Mouse (Mus musculus) left cerebral cortex, postnatal 25 days (tissue): Measurements from ENCODE around the gene Eif3d. TPM values are rescaled to one million over a fixed set of nuclear protein-coding genes. Genes with fewer than 3 reads are reported as not detected.

Experiments
- DNase-seq, 2 experiments: peaks; one replicate each; pipeline ENCODE4 v3.0.0; 2022; ENCODE audit warnings: low spot score in 2 of 2, mixed read lengths in 1 of 2
- intact Hi-C: fragments of 180-260 bp; cut with DNase I; formaldehyde crosslinking; loops from one replicate; pipeline ENCODE4 v1.15.1; 2025
- total RNA-seq, 2 experiments: library from RNA; stranded (reverse); gene quantifications; 2 replicates each; pipeline ENCODE4 v1.2.3; 2021

The Eif3d gene
- total RNA-seq, 2 experiments from 2014 or later: 97.3 to 105 TPM

DNA sequence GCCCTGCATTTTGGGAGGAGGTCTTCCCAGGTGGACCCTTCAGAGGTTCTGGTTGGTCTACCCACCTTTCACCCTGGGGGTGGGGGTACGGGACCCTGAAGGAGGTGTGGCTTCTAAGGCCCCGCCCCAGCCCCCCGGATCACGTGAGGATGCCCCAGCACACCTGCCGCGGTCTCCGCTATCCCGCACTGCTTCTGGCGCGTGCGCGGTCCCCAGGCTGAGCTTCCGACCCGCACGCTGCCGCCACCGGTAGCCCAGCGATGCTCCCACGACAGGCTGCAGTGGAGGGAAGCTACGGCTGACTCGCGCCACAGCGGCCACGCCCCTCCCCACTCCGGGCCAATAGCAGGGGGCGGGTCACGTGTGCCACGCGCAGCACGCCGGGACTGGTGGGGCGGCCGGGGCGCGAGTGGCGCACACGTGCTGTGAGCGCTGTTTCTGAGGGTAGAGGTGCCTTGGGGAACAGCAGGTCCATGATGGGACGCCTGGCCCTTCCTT lies 14.2 kb downstream of the Eif3d start, which contains the start of gene Foxred2:
TSS of gene Foxred2 (minus strand) at position 319 of the 498 bp plus-strand sequence.
- intact Hi-C loops: loop anchor here (2.0 kb wide), 1 partner anchor 22 kb away; no protein-coding TSS in a partner anchor
- DNase-seq: peak; percentile 85 to 89

DNA sequence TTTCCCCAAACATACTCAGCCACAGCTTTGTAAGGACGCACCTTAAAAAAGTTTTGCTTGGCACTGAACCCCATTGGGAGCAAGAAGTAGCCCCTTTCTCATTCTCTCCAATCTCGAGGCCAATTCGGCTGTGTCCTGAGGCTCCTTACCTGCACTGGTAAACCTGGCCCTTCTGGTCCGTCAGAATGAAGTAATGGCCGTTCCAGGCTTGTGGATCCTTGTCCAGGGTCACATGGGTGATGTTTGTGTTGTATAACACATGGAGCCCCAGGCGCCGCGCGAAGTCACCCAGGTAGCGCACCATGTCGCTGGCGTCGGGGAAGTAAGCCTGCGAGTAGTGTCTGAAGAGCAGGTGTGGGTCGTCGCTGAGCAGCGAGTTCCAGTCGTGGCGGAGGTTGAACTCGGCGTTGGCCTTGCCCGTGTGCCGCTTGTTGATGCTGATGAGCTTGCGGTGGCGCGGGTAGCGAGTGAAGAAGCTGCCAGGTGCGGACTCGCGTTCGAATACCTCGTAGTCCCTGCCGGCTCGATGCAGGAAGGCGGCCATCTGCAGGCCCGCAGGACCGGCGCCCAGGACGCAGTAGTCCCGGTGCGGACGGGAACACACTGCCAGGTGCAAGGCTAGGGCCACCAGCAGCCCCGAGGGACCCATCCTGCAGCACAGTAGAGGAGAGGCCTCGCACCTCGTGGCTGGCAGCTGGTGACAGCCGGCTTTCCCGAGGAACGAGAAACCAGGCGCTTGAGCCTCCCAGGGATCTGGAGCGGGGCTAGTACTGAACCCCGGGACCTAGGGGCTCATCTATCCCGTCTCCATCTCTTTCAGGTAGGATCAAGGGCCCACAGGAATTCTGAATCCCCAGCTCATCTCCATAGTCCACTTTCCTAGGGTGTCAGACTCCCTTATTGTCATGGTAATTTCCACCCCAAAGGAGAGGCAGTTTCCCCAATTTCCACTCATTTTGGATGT lies 14.9 kb downstream of the Eif3d start:
- peak in 1 of 2 experiments; percentile 21 for DNase-seq
- intact Hi-C loops: loop anchor here (2.0 kb wide), 1 partner anchor 21 kb away; no protein-coding TSS in a partner anchor

DNA sequence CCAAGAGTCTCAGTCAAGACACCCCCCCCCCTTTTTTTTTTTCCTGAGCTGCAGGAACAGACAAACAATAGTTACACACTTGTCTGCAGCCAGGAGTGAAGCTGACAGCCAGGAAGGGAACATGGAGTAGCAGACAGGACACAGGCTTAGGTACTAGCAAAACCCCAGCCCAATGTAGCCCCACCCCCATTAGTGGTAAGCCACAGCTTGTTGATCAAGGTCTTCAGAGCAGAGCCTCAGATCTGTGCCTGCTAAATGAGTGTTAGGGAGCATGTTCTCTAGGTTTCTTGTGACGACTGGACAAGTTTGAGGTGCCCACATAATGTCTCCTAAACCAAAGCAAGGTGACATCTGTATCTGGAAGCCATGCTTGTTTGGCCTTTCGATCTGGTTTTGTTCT lies 16.3 kb downstream of the Eif3d start:
- DNase-seq: no peak
- intact Hi-C loops: no loop called here

DNA sequence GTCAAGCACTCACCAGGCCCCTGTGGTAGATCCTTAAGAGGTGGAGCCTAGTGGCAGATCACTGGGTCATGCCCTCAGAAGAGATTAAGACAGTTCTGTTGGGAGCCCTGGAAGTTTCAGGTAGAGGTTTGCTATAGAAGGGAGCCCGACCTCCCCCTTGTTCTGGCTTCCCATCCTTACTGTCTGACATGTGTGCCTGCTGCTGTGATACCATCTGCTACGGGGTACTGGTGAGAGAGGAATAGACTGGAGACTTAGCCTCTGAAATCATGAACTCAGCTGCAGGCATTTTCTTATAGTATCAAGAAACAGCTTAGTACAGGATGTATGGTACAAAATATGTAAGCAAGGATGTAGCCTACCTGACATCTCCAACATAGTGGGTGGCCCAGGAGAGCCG lies 17.7 kb downstream of the Eif3d start:
- DNase-seq: no peak
- intact Hi-C loops: no loop called here

DNA sequence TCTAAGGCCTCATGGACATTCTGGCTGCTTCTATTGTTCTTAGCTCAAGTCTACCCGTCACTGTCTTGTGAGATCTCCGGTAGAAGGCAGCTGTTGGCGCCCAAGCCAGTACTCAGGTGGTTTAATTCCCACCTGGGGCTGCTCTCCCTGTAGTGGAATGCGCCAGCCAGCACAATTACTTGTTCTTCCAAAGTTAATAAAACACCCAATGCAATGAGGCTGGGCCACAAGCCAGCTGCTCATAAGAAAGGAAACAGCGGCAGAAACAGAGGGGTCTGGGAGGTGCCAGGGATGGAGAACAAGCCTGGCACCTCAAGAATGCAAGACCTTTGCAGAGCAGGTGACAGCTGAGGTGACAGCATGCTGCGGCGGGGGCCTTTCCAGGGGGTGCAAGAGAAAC lies 21.6 kb downstream of the Eif3d start:
- no peak for DNase-seq
- intact Hi-C loops: no loop called here

DNA sequence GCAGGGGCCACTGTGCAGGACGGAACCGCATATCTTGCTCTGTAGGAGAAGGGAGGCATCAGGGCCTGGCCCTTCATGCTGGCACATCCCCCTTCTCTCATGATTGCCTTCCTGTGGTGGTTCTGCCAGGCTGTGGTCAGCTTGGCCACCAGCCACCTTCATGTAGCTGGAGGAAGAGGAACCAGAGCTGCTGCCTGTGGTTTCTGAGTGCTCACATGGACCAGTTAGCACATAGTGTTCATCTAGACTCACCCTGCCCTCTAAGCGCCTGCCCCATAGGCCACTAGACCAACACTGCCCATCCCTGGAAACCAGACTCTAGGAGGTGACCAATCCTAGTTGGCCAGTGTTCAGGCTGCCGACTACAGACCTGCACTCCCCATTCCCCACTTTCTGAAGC lies 24.9 kb downstream of the Eif3d start:
- intact Hi-C loops: no loop called here
- DNase-seq: no peak

DNA sequence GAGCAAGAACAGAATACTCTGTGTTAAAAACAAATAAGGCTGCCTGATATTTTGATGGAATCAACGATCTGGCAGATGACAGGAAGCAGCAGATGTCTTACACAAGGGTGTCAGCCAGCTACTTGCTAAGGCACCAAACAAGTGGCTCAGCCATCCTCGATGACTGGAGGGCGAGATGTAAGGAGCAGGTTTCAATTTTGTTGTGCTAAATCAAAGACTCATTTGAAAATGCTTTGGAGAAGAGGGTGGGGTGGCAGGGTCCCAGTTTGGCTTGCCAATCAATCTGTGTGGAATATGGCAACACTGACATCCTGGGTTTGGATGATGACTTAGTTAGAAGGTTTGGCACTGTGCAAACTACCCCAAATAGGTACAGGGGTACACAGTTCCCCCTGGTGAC lies 29.1 kb downstream of the Eif3d start:
- no peak for DNase-seq
- intact Hi-C loops: no loop called here

DNA sequence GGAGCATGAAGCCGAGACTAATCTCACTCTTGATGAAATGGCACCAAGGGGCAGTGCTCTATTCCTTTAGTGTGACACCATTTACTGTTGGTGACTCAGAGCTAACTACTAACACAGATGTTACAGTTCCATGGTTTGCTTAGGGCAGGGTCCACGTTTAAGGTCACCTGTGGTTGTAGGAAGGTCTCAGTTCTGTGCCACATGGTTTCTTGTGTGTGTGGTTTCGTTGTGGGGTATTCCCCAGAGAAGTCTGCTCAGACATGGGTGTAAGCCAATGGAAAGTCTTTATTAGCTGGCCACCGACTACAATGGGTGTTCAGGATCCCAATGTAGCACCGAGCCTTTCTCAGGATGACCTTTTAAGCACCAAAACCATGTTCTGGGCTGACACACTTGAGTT lies 32.1 kb downstream of the Eif3d start:
- no peak for DNase-seq
- intact Hi-C loops: no loop called here

DNA sequence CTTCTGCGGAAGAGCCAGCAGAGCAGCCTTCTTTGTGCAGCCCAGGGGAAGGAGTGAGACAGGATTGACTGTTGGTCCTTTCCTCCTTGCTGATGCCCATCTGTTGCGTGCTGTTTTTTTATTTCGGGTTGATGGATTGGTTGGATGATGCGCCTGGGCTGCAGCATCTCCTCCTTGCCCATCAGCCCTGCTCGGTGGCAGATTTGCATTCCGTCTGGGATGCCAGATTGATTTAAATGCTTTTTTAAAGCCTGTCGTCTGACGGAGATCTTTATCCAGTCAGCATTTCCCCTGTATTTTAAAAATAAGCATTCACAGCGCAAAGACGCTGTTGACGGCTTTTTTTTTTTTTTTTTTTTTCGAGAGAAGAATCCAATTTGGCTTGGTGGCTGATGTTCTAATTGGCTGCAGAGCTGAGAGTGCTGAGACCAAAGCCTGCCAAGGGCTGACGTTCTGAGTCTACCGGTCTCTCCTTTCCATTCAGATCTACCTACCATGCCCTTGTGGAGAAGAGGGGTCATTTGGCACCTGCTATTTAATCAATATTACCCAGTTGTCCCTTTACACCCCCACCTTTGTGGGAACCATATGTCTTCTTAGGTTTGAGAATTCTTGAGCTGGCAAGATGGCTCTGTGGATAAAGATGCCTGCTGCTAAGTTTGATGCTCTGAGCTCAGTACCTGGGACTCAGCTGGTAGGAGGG lies 34.8 kb downstream of the Eif3d start:
- intact Hi-C loops: loop anchor here (2.0 kb wide), 3 partner anchors 21 to 185 kb away; partner anchors contain the start of genes Cacng2, Eif3d and Foxred2
- peak; percentile 51 to 81 for DNase-seq

DNA sequence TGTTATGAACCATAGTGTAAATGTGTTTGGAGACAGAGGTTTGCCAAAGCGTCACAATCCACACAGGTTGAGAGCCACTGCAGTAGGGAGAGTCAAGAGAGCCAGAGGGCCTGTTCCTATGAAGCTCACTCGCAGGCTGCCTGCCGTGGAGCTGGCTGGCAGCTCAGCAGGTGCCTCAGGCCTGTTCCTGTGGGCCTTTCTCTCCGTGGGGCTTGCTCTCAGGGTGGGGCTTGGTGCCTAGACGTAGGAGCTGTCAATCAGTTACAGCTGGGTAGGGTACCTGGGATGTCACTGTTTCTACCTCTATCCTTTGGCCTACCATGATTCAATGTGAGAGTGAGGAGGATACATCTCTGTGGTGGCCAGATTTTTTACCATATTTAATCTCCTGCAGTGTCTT lies 35.6 kb downstream of the Eif3d start:
- no peak for DNase-seq
- intact Hi-C loops: loop anchor here (2.0 kb wide), 3 partner anchors 22 to 186 kb away; partner anchors contain the start of genes Cacng2, Eif3d and Foxred2

DNA sequence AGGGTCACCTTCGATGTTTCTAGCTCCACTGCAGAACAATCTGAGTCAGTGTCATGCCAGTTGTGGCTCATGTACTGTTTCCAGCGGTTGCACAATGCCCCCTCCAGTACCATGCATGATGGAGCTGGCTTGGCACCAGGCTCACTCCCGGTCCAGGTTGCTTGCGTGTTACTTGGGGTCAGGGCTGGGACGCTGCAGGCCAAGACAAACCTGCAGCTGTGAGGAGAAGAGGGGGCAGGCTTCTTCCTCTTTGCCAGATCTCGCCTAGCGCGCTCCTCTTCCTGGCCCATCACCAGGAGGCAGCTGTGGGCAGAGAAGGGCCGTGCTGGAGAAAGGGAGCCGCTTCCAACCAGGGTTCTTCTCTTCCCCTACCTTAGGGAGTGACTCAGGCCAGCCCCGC lies 36.3 kb downstream of the Eif3d start:
- intact Hi-C loops: loop anchor here (2.0 kb wide), 3 partner anchors 22 to 186 kb away; partner anchors contain the start of genes Cacng2, Eif3d and Foxred2
- DNase-seq: no peak

DNA sequence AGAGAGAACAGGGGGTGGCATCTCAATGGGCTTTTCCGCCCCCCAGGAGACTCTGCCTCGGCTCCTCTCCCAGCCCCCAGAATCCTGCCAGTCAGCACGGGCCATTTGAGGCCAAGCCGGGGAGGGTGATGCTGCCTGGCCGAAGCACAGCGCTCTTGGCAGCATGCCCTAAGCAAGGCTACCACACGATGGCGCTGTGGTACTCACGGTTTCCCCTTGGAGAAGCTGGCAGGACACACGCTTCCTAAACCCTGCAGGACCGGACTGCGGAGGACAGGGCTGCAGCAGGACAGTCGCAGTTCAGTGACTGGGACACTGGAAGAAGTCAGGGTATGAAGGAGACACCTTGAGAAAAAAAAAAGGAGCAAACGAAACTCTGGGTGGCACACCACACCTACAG lies 36.8 kb downstream of the Eif3d start:
- intact Hi-C loops: loop anchor here (2.0 kb wide), 3 partner anchors 23 to 187 kb away; partner anchors contain the start of genes Cacng2, Eif3d and Foxred2
- DNase-seq: peak; percentile 98 to 99

DNA sequence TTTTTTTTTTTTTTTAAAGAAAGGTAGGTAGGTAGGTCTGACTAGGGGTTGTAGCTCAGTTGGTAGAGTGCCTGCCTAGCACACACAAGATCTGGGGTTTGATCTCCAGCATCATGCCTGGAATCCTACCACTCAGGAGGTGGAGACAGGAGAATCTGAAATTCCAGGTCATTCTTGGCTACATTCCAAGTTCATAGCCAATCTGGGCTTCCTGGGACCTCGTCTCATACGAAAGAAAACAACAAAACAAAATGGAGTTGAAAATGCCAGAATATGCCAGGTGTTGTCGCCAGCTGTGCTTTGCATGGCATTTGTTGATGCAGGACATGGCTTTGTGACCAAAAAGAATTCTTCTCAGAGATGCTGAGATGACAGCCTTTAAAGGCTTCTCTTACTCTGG lies 37.4 kb downstream of the Eif3d start:
- intact Hi-C loops: no loop called here
- DNase-seq: no peak

DNA sequence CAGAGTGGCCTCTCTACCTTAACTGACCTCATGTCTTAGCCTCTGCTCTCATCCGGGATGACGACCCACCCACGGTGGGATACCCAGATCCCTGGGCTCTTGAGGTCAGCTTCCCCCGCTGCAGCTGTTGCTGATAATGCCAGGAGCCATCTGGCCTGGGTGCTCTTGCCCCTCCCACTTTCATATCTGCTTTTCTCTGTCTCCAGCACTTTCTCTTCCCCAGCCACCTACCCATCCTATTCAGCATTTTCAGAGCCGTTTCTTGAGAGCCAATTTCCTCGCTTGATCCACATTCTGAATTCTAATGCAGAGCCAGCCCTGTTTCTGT lies 39.0 kb downstream of the Eif3d start:
- DNase-seq: no peak
- intact Hi-C loops: no loop called here

DNA sequence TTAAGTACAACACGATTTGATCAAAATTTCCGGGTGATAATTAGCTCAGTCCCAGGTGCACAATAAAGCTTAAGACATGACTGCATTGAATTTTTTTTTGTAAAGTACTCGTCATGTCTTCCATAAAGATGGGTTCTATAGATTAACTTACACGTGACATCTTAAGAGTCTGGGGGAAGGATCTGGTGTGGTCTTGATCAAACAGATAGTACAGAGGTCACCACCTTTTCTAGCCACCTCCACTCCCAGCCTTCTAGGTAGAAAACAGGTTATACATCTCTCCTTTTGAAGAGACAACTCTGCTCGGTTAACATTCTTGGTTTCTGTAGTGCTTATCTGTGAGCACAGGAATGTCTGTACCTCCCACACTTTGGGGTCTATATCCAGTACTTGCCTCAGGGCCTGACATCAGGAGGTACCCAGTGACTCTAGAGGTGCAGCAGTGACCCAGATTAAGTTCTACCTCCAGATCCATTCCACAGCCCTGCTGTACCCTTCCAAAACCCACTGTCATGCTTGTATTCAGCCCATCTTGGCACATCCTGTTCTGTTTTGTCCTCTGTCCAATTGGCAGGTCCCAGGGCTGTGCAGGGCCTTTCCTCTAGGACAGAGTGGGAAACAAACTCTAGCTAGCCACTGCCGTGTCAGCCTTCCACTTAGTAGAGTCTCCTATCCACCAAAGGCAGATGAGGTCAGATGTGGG lies 39.5 kb downstream of the Eif3d start:
- intact Hi-C loops: no loop called here
- DNase-seq: no peak

DNA sequence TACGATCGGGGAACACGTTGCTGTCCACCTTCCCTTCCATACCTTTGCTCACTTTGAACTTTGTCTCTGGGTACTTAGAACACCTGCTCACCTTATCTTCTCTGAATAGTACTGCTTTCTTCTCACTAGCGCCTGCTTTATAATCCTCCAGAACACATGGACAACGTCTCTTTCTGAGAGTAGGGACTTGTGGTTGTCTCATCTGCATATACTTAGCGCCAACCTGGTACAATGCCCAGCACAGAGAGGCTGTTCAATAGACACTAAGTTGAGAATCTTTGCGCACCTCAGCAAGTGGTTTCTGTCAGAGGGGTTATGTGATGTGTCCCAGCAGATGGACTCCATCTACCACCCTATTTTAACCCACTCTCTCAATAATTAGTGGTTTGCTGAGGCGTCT lies 40.8 kb downstream of the Eif3d start:
- intact Hi-C loops: loop anchor here (2.0 kb wide), 1 partner anchor 243 kb away; no protein-coding TSS in a partner anchor
- DNase-seq: no peak

DNA sequence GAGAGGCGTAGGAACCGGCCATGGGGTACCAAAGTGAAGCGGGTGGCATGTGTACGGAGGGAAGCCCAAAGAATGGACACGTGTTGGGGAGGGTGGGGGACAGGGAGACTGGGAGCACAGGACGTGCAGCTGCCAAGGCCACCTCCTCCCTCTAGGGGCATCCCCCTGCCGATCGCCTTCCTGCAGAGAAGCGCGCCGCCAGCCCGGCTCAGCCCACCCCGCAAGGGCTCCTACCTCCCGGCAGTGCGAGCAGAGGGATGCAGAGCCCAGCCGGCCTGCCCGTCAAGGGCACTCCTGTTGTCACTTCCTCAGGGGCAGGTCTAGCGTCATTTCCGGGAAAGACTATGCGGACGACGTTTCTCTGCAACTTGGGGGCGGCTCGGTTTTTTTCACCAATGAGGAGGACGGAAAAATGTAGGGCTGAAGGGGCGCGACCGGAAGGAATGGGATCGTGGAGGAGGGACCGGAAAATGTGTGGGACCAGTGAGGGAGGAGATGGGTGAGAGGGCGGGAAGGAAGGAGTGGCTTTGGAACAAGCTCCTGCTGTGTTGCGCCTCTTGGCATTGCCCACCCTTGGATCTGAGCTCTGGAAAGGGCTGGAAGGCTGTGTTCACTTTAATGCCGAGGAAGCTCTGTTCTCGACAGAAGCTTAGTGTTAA lies 41.8 kb downstream of the Eif3d start, which contains the start of gene Txn2:
TSS of gene Txn2 (minus strand) at position 334 of the 659 bp plus-strand sequence.
- intact Hi-C loops: loop anchor here (2.0 kb wide), 1 partner anchor 244 kb away; no protein-coding TSS in a partner anchor
- DNase-seq: peak; percentile 96 to 100

DNA sequence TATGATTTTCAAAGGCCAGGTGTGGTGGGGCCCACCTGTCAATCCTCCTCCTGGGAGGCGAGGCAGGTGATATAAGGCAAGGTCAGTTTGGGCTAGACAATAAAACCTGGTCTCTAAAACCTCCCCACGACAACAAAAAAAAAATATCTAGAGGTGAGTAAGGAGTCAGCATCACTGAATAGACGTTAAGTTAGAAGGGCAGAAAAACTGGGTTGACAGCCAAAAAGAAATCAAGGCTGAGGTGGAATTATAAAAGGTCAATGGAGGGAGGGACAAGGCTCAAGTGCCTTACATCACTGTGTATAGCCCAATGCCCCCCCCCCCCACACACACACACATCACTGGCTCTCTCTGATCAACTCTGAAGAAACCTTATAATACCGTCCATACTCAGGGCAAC lies 42.5 kb downstream of the Eif3d start:
- intact Hi-C loops: loop anchor here (2.0 kb wide), 1 partner anchor 245 kb away; no protein-coding TSS in a partner anchor
- DNase-seq: no peak

DNA sequence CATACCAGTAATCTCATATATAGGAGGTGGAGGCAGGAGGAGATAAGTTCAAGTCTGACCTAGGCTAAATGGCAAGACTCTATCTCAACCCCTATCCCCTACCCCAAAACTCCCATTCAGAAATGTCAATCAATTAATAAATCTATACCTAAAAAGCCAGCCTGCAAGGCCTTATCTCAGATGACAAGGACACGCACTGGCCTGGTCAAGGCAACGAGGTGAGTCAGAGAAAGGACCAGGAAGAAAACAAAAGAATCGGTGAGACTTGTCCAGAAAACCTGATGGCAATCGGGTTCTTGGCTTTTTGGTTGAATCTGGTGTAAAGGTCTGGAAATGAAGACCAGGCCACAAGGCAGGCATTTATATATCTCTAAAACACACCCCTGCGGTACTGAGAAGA lies 43.7 kb downstream of the Eif3d start:
- no peak for DNase-seq
- intact Hi-C loops: no loop called here
